Mouse (Mus musculus) adrenal gland, adult 8-10 months (tissue): Measurements from ENCODE around the gene Rsph6a. TPM values are rescaled to one million over a fixed set of nuclear protein-coding genes. Genes with fewer than 3 reads are reported as not detected.
A peak's percentile ranks its signal among the peaks of the same experiment; 100 is the strongest.

Experiments used
- DNase-seq: peaks from one replicate; pipeline ENCODE4 v3.0.0; 2022
- total RNA-seq, 4 experiments: library from RNA; stranded (reverse); gene quantifications; 2 replicates each; pipeline ENCODE4 v1.2.4; 2022

The Rsph6a gene
- total RNA-seq = under 1 TPM in 1 of 4 experiments, not detected in 3; 0.24 TPM

DNA sequence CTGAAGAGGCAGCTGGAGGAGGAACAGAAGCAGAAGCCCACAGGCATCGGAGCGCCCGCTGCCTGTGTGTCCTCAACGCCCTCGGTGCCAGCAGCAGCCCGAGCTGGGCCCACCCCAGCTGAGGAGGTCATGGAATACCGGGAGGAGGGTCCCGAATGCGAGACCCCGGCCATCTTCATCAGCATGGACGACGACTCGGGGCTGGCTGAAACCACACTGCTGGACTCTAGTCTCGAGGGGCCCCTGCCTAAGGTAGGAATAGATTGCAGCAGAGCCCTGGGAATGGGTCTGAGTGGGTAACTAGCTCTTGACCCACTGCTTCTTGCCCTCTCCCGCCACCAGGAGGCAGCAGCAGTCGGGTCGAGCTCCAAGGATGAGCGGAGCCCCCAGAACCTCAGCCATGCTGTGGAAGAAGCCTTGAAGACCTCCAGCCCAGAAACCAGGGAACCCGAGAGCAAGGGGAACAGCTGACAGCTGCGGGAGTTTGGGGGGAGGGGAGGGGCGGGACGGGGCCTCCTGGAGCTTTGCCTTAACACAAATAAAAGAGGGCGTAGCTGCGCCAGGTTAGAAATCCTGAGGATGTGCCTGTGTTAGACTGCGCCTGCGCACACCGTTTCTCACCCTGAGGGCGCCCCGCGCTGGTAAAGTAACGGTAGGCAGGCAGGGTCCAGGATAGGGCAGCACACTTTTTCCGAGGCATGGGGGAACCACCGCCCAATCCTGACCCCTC, at the start of gene Rsph6a:
Rsph6a (plus strand) TSS at position 644 of the 730 bp plus-strand sequence.
- no peak for DNase-seq

DNA sequence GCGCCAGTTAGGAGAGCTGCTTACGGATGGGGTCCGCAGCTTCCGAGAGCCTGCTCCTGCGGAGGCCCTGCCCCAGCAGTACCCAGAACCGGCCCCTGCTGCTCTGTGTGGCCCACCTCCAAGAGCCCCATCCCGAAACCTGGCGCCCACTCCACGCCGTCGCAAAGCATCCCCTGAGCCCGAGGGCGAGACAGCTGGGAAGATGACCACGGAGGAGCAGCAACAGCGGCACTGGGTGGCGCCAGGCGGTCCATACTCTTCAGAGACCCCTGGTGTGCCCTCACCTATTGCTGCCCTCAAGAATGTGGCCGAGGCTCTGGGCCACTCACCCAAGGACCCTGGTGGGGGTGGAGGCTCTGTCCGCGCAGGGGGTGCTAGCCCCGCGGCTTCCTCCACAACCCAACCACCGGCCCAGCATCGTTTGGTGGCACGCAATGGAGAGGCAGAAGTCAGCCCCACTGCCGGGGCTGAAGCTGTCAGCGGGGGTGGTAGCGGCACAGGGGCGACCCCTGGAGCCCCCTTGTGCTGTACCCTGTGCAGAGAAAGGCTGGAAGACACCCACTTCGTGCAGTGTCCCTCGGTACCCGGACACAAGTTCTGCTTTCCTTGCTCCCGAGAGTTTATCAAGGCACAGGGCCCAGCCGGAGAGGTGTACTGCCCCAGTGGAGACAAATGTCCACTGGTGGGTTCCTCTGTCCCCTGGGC, 48.9 kb upstream of the Rsph6a start:
- no peak for DNase-seq

DNA sequence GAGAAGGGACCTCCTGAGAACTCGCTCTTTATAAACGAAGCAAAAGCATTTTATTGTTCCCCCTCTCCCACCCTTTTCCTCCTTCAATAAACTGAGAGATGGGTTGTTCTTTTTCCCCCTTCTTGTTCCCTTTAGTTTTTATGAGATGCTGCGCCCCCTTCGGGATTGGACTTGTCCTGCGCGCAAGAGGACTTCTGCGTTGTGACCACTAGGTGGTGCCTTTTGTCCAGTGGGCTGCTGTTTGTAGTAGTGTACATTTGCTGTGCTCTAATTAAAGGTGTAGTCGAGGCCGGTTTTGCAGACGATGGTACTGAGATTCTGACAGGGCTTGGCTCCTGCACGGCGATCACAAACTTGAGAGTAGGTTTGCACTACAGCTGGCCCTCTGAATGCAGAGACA, 48.0 kb upstream of the Rsph6a start:
- peak; percentile 72 for DNase-seq

DNA sequence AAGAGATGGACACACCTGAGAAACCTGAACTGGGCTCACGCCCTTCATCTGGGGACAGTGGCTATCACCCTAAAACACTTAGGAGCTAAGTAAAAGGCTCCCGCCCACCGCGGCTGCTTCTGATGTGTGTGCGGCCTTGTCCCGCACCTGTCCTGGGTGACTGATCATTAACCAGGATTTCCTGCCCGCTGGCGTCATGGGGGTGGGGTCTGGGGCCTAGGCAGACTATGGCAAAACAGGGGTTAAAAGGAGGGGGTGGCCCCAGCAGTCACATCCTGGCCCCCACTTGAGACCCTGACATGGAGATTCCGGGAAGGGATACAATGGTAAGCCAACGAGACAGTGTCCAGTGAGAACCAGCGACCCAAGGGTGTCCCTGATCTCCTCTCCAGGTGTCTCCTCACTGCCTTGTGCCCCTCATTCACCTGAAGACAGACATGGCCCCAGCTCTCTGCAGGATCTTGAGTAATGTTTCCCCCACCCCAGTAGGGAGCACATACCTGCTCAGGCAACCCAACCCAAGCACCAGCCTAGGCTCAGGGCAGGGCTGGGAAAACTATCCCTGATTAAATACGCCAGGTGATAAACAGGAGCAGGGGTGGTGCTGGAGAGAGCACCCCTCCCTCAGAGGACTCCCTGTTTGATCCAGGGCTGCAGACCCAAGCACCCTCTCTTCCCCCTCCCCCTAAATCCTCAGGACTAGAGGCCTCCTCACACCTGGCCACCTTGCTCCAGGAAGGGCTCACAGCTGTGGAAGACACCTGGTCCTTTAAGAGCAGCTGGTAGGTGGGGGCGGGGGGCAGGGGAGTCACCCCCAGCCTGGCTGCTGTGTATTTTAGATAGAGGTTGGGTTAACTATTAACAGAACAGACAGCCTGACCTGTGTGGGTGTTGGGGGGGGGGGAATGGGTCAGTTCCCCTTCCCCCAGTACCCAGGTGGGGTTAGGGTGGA, 47.2 kb upstream of the Rsph6a start:
- no peak for DNase-seq

DNA sequence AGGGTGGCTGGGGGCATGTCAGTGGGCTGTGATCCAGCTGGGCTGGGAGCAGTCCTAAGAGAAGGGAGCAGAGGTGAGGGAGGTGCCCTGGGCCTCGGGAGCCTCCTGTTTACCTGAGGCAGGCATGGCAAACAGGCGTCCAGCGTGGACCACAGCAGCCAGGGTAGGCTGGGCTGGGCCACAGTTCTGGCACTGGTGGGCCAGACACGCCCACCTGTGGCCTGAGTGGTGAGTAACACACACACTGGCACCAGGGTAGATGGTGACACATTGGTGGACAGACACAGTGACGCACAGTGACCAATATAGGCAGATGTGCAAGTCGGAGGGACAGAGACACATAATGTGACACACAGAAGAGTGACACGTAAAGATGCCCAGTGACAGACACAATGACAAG, 43.9 kb upstream of the Rsph6a start:
- DNase-seq = no peak

DNA sequence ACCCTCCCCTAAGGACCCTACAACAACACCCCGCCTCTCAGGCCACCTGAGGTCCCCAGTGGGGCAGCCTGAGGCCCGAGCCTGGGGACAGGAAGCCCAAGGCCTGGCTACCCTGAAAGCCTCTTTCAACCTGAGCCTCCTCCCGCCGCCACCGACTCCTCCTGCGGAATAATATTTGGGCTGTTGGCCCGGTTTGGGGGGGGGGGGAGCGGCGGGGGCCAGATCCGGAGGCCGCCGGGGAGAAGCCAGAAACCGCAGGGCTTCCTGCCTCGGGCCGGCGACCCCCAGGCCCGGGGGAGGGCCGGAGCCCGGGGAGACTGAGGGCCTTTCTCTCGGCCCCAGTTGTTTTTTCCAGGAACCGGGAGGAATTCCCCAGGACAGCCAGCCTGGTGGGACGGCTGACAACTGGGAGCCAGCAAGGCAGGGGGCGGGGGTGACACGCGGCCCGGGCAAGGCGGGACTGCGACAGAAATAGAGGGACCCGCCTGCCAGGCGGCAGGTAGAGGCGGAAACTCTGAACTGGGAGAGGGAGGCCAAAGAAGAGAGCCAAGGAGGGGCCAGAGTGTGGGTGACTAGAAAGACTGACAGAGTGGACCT, 42.4 kb upstream of the Rsph6a start:
- no peak for DNase-seq

DNA sequence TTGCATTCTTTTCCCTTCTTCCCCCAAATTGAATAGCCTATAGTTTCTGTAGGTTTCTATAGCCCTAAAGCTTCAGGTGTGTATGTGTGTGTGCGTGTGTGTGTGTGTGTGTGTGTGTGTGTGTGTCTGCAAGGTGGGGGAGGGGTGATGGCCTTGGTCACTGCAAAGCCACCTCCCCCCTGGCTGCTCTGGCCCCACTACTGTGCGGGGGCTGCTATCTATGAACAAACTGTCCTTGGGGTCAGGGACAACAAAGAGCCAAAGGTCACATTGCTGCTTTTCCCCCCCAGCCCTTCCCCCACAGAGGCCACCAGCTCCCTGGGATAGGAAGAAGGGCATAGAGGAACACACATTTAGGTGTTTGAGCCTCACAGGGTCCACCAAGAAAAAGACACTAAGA, 41.6 kb upstream of the Rsph6a start:
- DNase-seq = no peak

DNA sequence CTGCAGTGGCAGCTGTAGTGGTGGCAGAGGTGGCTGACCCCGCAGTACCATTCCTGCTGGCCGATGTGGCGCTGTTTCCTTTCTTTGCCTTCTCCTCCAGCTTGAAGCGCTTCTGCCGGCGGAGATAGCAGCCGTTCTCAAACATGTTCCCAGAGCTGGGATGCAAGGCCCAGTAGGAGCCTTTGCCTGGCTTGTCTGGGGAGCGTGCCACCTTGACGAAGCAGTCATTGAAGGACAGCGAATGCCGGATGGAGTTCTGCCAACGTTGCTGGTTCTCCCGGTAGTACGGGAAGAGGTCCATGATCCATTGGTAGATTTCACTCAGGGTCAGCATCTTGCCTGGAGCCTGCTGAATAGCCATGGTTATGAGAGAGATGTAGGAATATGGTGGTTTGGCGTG, 40.0 kb upstream of the Rsph6a start:
- no peak for DNase-seq

DNA sequence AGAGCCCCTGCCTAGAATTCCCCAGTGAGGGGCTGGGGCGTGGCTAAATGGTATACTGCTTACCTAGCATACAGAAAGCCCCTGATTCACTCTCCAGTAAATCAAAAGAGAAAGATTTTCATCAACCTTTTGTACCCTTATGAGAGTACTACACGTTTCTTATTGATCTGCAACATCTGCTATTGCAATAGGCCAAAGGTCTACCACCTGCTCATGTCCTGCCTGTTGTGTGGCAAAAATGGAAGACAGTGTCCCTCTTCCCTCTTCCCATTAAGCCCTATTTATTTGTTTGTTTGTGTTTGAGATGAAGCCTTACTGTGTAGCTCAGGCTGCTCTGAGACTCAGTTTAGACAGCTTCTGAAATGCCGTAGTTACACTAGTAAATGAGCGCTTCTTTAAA, 38.4 kb upstream of the Rsph6a start:
- DNase-seq = no peak

DNA sequence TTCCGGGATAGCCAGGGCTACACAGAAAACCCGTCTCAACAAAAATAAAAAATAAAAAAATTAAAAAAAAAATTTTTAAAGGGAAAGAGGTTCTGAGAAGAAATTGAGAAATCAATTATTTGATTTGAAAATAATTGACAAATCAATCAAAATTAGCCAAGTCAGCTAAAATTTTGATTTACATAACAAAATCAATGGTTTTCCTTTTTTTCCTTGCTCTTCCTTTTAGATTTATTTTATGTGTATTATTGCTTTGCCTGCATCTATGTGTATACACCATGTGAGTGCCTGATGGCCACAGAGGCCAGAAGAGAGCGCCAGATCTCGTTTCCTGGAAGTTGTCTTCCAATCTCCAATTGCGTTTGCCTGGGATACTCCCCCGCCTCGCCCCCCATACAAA, 36.6 kb upstream of the Rsph6a start:
- DNase-seq = no peak

DNA sequence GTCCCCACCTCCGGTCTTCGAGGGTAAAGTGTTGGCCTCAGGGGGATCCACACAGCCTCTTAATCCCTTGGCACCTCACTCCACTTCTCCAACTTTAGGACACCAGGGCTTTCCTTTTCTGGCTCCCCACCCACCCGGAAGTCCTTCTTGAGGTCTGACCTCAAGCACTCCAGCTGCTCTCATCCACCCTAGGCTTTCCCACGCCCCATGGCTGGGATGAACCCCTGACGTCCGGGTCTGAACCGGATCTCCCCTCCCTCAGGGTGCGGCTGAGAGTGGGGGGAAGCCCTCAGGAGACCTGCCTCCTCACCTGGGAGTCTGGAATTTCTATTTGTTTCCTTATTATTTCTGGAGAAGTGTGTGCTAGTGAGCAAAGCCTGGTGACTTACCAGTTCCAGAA, 33.4 kb upstream of the Rsph6a start:
- DNase-seq = no peak

DNA sequence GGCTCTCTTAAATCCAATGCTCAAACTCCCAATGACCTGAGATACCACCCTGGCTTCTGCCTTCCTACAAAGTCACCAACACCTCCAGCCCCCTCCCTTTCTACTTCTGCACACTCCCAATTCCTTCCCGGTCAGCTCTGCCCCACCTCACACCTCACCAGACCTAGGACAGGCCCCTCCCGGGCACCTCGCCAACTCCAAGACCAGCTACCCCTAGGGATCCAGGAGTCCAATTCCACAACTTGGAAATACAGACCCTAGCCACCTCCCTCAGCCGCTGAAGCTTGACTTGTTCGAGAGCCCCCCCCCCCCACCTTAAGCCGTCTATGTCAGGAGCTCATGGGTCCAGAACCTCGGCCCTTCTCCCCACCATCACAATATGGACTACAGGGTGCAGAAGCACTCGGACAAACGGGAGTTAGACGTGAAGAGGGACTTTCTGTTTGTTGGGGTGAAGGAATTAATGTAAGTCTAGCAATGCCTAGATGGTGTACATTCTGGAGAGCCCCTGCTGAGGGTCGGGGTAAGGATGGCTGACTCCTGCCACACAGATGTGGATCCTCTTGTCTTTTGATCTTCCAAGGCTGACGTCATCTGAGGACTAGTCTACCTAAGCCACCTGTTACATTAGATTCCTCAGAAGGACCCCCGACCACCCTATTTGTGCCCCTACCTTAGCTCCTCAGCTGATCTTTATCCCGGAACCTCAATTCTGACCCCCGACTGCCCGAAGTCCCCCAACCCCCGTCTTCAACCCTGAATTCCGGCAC, 32.1 kb upstream of the Rsph6a start:
- no peak for DNase-seq

DNA sequence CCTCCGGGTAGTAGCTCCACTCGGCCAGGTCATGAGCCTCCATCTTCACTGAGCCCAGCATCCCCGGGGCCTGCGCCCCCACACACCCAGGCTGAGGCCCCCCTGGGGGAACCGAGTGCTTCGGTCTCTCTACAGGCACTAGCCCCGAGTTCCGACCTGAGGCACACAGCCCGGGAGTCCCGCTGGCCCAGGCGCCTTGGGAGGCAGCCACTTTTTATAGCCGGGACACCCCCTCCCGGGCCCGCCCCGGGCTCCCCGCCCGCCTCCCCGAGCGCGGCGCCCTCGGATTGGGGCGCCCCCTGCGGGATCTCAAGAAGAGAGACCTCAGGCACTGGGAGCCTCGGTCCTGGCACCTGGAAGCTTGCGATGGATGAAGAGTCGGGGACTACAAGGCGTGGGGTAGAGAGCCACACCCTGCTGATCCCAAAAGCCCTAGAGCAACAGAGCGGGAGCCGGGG, 31.1 kb upstream of the Rsph6a start, which contains the start of gene Foxa3:
Foxa3 (minus strand) TSS at position 182 of the 458 bp plus-strand sequence.
- peak; percentile 52 for DNase-seq

DNA sequence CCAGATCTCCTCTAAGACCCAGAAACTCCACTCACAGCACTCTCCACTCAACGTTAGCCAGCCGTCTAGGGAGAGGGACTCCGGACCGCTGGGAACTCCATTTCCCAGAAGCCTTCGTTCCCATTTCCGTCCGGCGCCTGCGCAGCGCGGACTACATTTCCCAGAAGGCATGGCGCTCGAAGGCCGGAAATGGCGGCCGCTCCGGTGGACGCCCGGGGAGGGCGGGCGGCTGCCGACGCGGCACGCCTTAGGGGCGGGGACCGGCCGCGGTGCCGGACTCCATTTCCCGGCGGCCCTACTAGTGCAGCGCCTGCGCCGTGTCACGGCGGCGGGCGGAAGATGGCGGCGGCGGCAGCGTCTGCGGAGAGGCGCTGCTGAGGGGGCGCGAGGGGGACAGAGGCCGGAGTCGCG, 30.4 kb upstream of the Rsph6a start, which contains the start of gene Sympk:
Sympk (plus strand) TSS at position 282 of the 411 bp plus-strand sequence.
- peak; percentile 93 for DNase-seq

DNA sequence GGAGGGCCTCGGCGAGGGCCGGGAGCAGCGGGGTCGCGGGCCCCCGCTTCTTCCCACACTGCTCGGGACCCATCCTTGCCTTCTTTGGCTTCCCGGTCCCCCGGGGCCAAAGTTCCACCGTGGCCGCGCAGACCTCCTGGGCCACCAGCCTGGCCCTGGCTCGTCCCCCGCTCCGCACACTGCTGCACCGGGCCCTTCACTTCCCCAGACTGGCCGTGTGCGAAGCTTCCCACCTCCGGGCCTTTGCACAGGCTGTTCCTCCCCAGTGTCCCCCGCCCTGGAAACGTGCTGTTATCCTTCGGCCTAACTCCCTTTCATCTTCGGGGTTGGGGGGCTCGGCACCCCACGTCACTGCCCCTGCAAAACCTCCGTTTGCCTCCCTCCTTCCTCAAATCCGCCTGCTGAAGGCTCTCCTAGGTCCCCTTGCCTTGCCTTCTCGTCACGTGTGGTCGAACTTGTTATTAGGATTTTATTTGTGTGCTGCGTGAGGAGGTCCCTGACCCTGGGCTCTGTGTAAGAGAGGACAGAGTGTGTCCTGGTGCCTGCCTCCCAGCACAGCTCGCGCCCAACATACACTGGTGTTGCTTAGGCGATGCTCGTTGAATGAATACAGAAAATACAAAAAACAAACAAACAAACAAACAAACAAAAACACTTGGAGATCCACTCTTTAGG, 29.8 kb upstream of the Rsph6a start:
- DNase-seq = peak; percentile 41

DNA sequence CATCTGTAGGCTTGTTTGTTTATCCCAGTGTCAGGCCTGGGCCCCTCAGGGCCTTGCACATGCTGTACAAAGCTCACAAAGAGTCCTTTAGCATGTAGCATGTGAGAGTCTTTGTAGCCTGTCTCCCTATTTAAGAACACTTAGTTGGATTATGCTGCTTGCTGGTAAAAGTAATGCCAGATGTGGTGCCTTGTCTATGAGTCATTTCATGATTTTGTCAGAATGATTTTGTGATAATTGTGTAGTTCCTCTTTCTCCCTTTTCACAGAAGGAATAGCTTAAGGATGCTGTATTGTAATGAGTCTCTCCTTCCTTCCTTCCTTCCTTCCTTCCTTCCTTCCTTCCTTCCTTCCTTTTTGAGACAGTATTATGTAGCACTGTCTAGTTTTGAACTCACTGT, 26.4 kb upstream of the Rsph6a start:
- no peak for DNase-seq

DNA sequence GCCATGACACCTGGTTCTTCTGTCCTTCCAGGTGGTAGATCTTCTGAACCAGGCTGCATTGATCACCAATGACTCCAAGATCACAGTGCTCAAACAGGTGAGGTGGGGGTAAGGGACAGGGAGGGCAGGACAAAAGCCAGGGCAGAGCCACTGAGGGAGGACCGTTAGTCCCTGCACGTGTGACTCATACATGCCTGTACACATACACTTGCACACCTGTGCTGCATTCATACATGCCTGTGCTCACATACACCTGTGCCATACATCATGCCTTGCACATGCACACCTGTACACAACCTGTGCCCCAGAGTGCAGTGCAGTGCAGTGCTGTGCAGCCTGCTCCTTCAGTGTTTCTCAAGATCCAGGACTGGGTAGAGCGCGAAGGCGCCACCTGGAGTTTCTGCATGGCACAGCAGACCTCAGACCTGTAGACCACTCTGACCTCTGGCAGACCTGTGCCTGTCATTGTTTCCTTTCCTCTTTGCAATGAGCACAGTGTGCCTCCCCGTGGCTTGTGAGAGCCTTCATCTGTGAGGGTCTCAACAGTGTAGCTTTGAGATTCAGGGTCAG, 25.3 kb upstream of the Rsph6a start:
- no peak for DNase-seq

DNA sequence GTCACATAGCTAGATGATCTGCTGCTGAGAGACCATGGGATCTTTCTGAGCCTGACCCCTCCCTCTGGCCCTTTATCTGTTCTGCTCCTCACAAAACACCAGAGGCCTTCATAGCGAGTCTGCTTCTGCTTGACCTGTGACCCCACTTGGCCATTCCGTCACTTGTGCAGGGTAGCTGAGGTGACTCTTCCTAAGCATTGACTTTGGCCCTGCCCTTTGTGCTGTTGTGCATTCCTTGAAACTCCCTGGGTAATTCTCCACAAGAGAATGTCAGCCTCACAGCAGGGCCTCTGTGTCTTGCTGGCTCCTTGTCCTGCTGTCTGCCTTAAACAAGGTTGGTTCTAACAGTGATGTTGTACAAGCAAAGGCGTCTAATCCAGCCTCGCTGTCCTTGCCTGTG, 22.8 kb upstream of the Rsph6a start:
- no peak for DNase-seq

DNA sequence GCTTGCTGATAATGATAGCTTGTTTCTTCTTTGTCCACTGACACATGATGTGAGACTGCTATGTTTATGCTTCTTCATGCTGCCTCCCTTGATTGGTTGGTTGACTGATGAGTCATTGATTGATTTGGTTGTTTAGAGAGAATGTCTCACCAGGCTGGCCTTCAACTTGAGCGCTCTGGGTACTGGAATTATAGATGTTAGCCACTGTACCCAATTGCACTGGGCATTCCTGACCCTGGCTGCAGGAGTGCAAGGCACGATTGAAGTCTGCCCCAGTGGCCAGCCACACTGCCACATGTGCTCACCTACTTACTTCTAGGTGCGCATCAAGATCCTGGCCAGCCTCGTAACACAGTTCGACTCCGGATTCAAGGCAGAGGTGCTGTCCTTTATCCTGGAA, 9.9 kb upstream of the Rsph6a start:
- peak; percentile 50 for DNase-seq

DNA sequence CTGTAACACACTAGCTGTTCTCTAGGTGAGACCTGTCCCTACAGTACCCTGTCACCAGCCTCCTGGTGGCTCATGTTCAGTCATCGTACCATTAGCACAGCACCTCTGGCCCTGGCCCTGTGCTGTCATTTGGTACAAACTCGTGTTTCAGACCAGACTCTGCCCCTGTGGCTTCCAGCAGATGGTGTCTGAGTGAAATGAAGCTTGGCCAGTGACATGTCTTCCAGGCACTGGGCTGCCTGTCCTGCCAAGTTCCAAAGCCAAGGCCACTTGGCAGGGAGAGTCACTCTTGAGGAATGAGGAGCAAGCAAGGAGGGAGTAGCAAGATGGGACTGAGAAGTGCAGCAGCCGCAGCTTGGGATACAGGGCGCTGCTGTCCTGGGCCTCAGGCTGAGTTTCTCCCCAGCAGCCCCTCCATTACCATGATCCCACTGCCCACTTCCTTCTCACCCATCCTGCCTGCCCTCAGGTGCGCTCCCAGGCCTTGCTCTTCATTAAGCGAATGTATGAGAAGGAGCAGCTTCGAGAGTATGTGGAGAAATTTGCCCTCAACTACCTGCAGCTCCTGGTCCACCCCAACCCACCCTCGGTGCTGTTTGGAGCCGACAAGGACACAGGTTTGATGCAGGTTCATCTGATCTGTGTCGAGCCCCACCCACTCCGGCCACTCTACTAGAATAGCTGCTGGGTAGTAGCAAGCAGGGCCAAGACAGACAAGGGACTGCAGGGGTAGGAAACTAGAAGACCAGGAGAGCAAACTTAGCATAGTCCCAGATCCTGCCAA, 8.0 kb upstream of the Rsph6a start:
- peak; percentile 86 for DNase-seq
